Mouse (Mus musculus): Measurements from ENCODE around the gene Armc9.

Gene Armc9

DNA sequence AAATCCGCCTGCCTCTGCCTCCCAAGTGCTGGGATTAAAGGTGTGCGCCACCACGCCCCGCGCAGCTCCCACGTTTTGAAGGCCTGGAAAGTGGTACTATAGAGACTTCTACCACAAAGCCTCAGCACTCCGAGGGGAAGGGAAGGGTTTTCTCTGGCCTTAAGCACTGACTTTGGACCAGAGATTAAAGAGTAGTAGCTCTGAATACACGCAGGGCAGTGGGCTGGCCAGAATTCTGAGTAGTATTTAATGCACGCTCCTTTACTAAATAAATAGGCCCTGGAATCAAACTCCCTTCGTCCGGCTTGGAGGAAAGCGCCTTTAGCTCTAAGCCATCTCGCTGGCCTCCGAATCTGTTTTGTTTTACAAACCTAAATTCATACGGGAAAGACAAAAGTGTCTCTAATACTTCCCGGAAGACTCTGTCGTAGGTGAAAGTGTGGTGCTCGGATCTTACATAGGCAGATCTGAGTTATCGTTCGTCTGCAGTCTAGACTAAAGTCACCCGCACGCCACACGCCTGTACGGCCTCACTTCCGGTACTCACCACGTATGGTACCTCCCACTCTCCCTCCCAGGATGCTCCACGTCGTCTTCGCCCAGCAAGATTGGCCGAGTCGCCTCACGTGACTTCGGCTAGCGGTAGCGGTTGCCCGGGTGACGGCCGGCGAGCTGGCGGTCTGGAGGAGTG is at the start of gene Armc9:
Gene Armc9 (plus strand): TSS at position 648 of the 691 bp plus-strand sequence.
- in situ Hi-C loops (cut with MboI; ENCODE audit: low pct_unique_long_range_greater_than_20kb in 1 of 2, low sequenced_read_pairs in 2 of 2, unreplicated experiment in 1 of 2), result no loop called here

- in situ Hi-C loops (cut with MboI; ENCODE audit: low pct_unique_long_range_greater_than_20kb in 1 of 2, low sequenced_read_pairs in 2 of 2, unreplicated experiment in 1 of 2), result no loop called here
Measured at GRCm38 (mm10) chr1:86105054-86105453, 49.5 kb upstream of the Armc9 start.

DNA sequence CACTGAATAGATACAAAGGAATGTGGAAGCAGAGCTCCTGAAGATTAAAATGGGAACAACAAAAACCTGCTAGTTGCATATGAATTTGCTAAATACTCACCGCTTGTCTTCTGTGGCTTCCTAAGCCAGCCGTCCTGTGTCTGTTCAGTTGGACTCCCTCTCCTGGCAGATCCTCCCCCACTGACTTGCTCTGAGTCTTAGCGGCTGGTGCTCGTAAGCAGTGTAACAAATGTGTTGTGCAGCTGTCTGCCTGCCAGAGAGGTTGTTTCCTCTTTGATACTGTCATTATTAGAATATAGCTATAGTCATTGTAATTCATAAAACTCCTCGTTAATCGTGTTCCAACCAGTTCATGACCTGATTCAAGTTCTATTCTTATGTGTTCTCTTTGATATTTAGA is 42.8 kb upstream of the Armc9 start, which contains the start of gene Htr2b:
Gene Htr2b (minus strand): TSS at position 192 of the 400 bp plus-strand sequence.
- in situ Hi-C loops (cut with MboI; ENCODE audit: low pct_unique_long_range_greater_than_20kb in 1 of 2, low sequenced_read_pairs in 2 of 2, unreplicated experiment in 1 of 2), result no loop called here

DNA sequence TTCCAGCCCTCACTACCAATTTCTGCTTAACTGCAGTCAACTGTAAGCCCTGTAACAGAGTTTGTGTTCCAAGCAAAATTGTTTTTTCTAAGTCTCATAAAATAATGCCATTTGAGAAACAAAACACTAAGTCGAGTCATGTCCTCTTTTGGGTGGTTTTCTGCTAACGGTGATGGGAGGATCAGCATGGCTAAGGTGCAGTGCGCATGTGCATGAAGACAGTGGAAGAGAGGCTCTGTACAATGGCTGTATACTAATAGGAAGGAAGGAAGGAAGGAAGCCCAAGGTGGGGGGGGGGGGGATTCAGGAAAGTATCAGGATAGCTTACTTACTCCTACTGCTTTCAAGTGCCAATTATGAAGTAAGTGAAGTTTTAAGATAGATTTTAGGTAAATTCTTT is 40.4 kb upstream of the Armc9 start:
- in situ Hi-C loops (cut with MboI; ENCODE audit: low pct_unique_long_range_greater_than_20kb in 1 of 2, low sequenced_read_pairs in 2 of 2, unreplicated experiment in 1 of 2), result no loop called here

DNA sequence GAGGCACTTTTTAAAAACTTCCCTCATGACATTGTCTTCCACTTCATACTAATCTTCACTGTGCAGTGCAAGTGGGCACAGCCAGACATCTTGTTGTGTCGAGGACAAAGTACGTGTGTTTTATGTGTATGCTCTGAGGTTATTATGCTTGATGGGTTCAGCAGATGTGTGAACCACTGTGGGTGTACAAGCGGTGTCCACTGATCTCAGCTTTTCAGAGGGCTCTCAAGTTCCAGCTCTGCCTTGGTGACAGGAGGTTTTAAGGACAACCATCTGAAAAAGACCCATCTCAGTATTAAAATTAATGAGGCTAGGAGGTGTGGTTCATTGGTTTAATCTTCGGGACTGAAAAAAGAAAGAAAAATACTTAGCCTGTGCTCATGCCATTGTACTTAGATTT is 35.0 kb upstream of the Armc9 start:
- in situ Hi-C loops (cut with MboI; ENCODE audit: low pct_unique_long_range_greater_than_20kb in 1 of 2, low sequenced_read_pairs in 2 of 2, unreplicated experiment in 1 of 2), result no loop called here

- in situ Hi-C loops (cut with MboI; ENCODE audit: low pct_unique_long_range_greater_than_20kb in 1 of 2, low sequenced_read_pairs in 2 of 2, unreplicated experiment in 1 of 2), result no loop called here
Measured at GRCm38 (mm10) chr1:86126036-86126435, 28.5 kb upstream of the Armc9 start.

GRCm38 (mm10) chr1:86133337-86133736 is 21.2 kb upstream of the Armc9 start, which contains the start of gene Gm21972:
Gene Gm21972 (plus strand): TSS chr1:86133637.
- in situ Hi-C loops (cut with MboI; ENCODE audit: low pct_unique_long_range_greater_than_20kb in 1 of 2, low sequenced_read_pairs in 2 of 2, unreplicated experiment in 1 of 2), result no loop called here

DNA sequence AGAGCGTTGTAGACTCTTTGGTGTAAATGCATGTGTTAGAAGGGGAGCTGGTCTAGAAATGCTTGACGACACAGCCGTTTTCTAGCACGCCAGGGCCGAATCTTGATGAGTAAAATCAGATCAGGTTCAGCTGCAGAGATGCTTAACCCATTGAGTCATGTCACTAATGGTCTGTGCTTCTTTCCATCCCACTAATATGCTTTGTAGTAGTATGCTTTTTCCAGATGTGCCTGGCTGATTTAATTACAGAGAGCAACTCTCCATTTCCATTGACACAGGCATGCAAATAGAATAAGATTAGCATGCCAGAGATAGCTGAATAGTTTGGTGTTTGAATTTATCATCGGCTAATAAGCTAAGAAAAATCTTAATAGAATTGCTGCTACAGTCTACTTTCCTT is 19.3 kb upstream of the Armc9 start:
- in situ Hi-C loops (cut with MboI; ENCODE audit: low pct_unique_long_range_greater_than_20kb in 1 of 2, low sequenced_read_pairs in 2 of 2, unreplicated experiment in 1 of 2), result no loop called here

- in situ Hi-C loops (cut with MboI; ENCODE audit: low pct_unique_long_range_greater_than_20kb in 1 of 2, low sequenced_read_pairs in 2 of 2, unreplicated experiment in 1 of 2), result no loop called here
Measured at GRCm38 (mm10) chr1:86141081-86141480, 13.5 kb upstream of the Armc9 start.

DNA sequence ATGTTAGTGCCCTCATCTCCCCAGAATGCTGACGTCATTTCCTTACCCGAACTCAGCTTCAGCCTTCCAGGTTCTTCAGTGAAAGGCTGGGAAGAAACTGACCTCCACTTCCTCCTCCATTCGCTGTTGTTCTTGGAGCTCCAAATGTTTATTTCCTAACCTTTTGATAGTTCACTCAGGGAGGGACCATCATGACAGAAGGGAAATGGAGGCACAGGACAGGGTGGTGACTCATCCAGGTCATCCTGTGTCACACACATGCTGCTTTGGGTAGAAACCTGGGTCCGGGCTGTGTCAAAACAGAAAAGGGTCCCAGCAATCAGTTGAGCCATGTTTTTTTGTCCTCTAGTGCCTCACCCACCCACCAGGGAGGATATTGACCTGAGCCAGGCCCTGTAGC is 11.4 kb upstream of the Armc9 start:
- in situ Hi-C loops (cut with MboI; ENCODE audit: low pct_unique_long_range_greater_than_20kb in 1 of 2, low sequenced_read_pairs in 2 of 2, unreplicated experiment in 1 of 2), result no loop called here

- in situ Hi-C loops (cut with MboI; ENCODE audit: low pct_unique_long_range_greater_than_20kb in 1 of 2, low sequenced_read_pairs in 2 of 2, unreplicated experiment in 1 of 2), result no loop called here
Measured at GRCm38 (mm10) chr1:86144001-86144944, 10.3 kb upstream of the Armc9 start.

DNA sequence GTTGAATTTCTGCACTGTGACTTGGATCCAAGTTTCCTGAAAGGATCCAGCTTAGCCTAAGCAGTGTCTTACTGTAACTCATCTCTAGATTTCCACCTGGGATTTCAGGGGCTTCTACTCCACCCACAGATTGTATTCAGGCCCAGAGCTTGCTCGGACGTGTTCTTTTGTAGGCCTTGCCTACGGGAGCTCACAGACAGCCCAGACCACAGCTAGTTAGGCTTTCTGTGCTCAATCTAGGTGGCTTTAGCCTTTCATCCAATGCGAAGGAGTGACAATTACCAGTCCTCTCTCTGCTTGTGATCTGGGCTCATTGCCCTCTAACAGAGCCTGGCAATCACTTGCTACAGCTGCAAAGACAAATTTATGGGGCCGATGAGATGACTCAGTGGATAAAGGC is 8.3 kb upstream of the Armc9 start:
- in situ Hi-C loops (cut with MboI; ENCODE audit: low pct_unique_long_range_greater_than_20kb in 1 of 2, low sequenced_read_pairs in 2 of 2, unreplicated experiment in 1 of 2), result no loop called here

- in situ Hi-C loops (cut with MboI; ENCODE audit: low pct_unique_long_range_greater_than_20kb in 1 of 2, low sequenced_read_pairs in 2 of 2, unreplicated experiment in 1 of 2), result no loop called here
Measured at GRCm38 (mm10) chr1:86147557-86147956, 7.0 kb upstream of the Armc9 start.

DNA sequence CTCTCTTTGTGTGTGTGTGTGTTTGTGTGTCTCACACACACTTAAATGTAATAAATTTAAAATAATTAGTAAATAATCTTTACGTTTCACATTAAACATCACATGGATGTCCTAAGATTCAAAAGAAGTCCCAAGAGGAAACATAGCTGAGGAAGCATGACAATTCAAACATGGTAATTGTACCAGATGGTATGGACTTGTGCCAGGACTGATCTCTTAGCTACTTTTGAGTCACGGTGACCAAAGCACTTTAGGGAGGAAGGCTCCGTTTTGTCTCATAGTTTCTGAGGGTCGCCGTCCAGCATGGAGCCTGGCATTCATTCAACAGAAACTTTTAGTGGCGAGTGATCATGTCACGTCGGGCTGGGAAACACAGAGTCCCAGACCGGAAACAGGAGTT is 6.4 kb upstream of the Armc9 start:
- in situ Hi-C loops (cut with MboI; ENCODE audit: low pct_unique_long_range_greater_than_20kb in 1 of 2, low sequenced_read_pairs in 2 of 2, unreplicated experiment in 1 of 2), result no loop called here

GRCm38 (mm10) chr1:86150929-86151328 is 3.7 kb upstream of the Armc9 start:
- in situ Hi-C loops (cut with MboI; ENCODE audit: low pct_unique_long_range_greater_than_20kb in 1 of 2, low sequenced_read_pairs in 2 of 2, unreplicated experiment in 1 of 2), result no loop called here

- in situ Hi-C loops (cut with MboI; ENCODE audit: low pct_unique_long_range_greater_than_20kb in 1 of 2, low sequenced_read_pairs in 2 of 2, unreplicated experiment in 1 of 2), result no loop called here
Measured at GRCm38 (mm10) chr1:86151376-86151775, 3.2 kb upstream of the Armc9 start.

- in situ Hi-C loops (cut with MboI; ENCODE audit: low pct_unique_long_range_greater_than_20kb in 1 of 2, low sequenced_read_pairs in 2 of 2, unreplicated experiment in 1 of 2), result no loop called here
Measured at GRCm38 (mm10) chr1:86152618-86153017, 2.0 kb upstream of the Armc9 start.

DNA sequence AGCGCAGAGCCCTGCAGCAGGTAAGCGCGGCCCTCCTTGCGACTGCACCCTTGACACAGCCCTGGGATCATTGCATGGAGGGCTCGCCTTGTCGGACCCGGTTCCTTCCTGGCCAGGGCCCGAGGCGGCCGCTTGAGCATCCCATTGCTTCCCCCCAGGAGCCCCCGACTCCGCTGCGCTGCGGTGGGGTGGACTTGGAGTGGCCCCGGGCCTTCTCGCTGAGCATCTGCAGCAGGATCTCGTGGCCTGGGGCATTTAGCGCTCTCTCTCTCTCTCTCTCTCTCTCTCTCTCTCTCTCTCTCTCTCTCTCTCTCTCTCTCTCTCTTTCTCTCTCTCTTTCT is 214 bp downstream of the Armc9 start:
- in situ Hi-C loops (cut with MboI; ENCODE audit: low pct_unique_long_range_greater_than_20kb in 1 of 2, low sequenced_read_pairs in 2 of 2, unreplicated experiment in 1 of 2), result no loop called here

GRCm38 (mm10) chr1:86156075-86156474 is 1.5 kb downstream of the Armc9 start:
- in situ Hi-C loops (cut with MboI; ENCODE audit: low pct_unique_long_range_greater_than_20kb in 1 of 2, low sequenced_read_pairs in 2 of 2, unreplicated experiment in 1 of 2), result no loop called here

DNA sequence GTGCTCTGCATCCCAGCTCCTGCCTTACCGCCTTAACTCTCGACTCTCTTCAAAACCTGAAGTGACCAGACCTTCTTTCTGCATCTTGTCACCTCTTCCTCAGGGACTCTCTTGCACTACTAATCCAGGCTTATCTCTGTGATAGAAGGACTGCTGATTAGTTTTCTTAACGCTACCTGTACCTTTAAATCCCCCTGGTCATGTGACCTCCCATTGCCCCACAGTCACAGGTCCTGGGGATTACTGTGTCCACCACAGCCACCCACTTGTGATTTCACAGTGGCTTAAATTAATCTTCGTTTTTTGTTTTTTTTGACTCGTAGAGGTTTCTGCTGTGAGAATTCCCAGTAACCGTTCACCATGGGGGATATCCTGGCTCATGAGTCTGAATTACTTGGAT is 2.0 kb downstream of the Armc9 start:
- in situ Hi-C loops (cut with MboI; ENCODE audit: low pct_unique_long_range_greater_than_20kb in 1 of 2, low sequenced_read_pairs in 2 of 2, unreplicated experiment in 1 of 2), result no loop called here

All from mouse embryonic stem cell (cell line).